Mouse (Mus musculus) olfactory bulb, adult 2 months (tissue): ENCODE data around the gene C130050O18Rik. TPM values are rescaled to one million over a fixed set of nuclear protein-coding genes. Genes with fewer than 3 reads are reported as not detected.
A peak's percentile ranks its signal among the peaks of the same experiment; 100 is the strongest.

Experiments
- H3K27ac ChIP-seq: fragments of 200-500 bp; 2 replicates; pipeline ENCODE4 v1.5.1; 2012; ENCODE audit warnings: low read depth, low read length; ENCODE audit not compliant: insufficient read depth
- H3K4me1 ChIP-seq: fragments of 200-500 bp; 2 replicates; pipeline ENCODE4 v1.6.1; 2012; ENCODE audit warnings: low read length; ENCODE audit not compliant: control insufficient read depth, insufficient read depth
- H3K4me3 ChIP-seq: fragments of 200-500 bp; 2 replicates; pipeline ENCODE4 v1.5.1; 2012; ENCODE audit warnings: mild to moderate bottlenecking, low read depth, low read length, moderate library complexity; ENCODE audit not compliant: insufficient read depth
- CTCF ChIP-seq: fragments of 200-500 bp; IDR thresholded peaks from 2 replicates; pipeline ENCODE4 v1.5.1; 2012; ENCODE audit warnings: low read depth, mild to moderate bottlenecking, low read length, moderate library complexity; ENCODE audit not compliant: insufficient read depth
- POLR2A ChIP-seq: fragments of 200-500 bp; IDR thresholded peaks from 2 replicates; pipeline ENCODE4 v1.6.1; 2012; ENCODE audit warnings: mild to moderate bottlenecking, low read depth, low read length, moderate library complexity; ENCODE audit not compliant: insufficient read depth
- WGBS: fragments of 180-500 bp; shearing (Covaris S2); methylation state at CpG from one replicate; pipeline ENCODE4 v1.1.7; 2018; 5-methylcytosine and 5-hydroxymethylcytosine counted together
- polyA plus RNA-seq: library from polyadenylated mRNA; stranded (reverse); fragments of >200 nt; gene quantifications from 2 replicates; pipeline ENCODE4 v1.2.4, GENCODE M21; 2012; ENCODE audit warnings: low replicate concordance; ENCODE audit not compliant: missing spikeins, insufficient read depth, insufficient read length

C130050O18Rik gene
- polyA plus RNA-seq, 1 experiment, result not detected

DNA sequence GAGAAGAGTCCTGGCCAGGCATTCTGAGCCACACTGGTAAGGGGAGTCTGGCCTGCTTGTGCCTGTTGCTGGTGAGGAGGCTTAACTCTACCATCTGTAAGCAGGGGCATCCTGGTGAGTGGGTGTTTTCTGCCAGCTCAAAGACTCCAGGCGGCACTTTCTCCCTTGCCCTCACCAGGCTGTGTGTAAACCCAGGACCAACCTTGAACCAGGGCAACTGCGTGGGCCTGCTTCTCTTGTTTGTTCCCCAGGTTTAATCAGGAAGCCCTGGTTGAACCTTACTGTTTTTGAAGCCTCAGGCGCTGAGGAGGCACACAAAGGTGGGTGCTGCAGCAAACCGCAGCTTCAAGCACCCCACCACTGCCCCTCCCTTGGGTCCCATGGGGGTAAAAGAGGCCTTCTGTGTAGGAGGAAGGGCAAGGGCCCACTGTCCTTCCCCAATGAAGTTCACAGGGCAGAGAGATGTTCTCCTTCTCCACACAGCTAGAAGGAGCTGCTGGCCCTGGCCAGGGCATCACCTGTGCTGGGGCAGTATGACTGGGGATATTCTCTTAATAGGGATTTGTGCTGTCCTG, 37.1 kb upstream of the C130050O18Rik start:
- Histone ChIP-seq H3K4me1 (peaks cover 34% of the 10 kb centered on the region), H3K4me3 (no peak overlapping the region), H3K27ac (no peak overlapping the region)
- 78% methylated on average over 4 of the region's 4 CpGs for WGBS
- no peak for TF ChIP-seq CTCF
- TF ChIP-seq POLR2A, result no peak

GRCm38 (mm10) chr5:139368638-139369320, 36.3 kb upstream of the C130050O18Rik start:
- Histone ChIP-seq H3K4me3 (no peak overlapping the region), H3K4me1 (peaks cover 34% of the 10 kb centered on the region), H3K27ac (no peak overlapping the region)
- 82% methylated on average over 11 of the region's 11 CpGs for WGBS
- TF ChIP-seq CTCF, result no peak
- TF ChIP-seq POLR2A, result no peak

DNA sequence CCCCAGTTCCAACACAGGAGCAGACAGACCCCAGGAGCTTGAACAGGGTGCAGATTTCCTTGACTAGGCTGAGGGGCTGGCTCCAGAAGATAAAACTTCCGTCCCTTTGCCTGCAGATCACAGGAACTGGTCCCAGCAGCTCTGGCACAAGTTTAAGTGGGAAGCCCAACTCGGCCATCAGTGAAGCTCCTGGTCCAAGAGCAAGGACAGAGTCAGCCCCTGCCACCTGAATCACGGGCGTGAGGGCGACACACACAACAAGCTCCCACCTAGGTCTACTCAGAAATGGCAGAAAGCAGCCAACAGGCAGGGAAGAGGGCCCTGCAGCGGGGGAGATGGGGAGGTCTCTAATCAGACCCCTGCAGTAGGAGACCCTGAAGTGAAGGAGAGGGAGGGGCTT, 34.7 kb upstream of the C130050O18Rik start:
- no peak overlapping the region for H3K4me3 ChIP-seq
- 89% methylated on average over 6 of the region's 6 CpGs for WGBS
- no peak for TF ChIP-seq POLR2A
- no peak for TF ChIP-seq CTCF
- H3K27ac ChIP-seq, result no peak overlapping the region
- H3K4me1 ChIP-seq, result peaks cover 22% of the 10 kb centered on the region

- H3K4me3 ChIP-seq, result no peak overlapping the region
- H3K4me1 ChIP-seq, result peaks cover 21% of the 10 kb centered on the region
- TF ChIP-seq CTCF (no peak), POLR2A (no peak)
Observed at GRCm38 (mm10) chr5:139371118-139371517, 34.0 kb upstream of the C130050O18Rik start.

DNA sequence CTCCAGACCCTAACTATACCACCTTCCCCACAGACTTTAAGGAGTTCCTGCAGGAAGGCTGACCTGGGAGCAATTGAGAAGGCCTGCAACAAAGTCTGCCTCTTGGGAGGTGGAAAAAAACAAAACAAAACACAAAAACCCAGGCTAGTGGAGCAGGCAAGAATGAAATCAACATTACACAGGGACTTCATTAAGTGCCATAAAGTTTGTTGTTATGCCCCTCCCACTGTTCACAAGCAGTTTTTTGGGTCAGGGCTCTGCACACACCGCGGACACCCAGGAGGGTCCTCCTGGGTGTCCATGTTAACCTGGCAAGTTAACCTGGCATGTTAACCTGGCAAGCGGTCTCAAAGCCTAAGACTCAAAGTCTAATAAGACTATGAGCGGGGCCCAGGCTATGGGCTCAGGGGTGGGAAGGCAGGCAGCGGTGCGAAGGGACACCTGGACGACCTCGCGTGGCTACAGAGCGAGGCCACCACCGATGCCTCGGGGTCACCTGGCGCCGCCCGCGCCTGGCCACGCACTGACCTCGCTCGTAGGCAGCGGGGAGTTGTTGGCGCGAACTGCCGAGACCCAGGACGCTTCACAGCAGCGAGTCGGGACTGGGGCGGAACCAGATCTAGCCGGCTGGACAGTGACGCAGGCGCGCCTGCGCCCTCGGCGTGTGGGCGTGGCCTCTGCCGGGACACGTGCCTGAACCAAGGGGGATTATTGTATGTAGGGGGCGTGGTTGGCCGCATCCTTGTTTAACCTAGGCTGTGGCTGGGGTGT, 33.3 kb upstream of the C130050O18Rik start:
- TF ChIP-seq CTCF (0 out of 2 replicates have a peak, but pooled peaks have one; percentile 31), POLR2A (peak; percentile 41; the same call in 1 of the 2 replicates)
- Histone ChIP-seq H3K4me1 (peaks cover 21% of the 10 kb centered on the region), H3K27ac (peak overlapping the region; percentile 47; the same call in 1 of the 2 replicates), H3K4me3 (peak overlapping the region; percentile 60)
- WGBS, result 3% methylated on average over 39 of the region's 39 CpGs

More at GRCm38 (mm10) chr5:139371118-139371517, 34.0 kb upstream of the C130050O18Rik start:
- no peak overlapping the region for H3K27ac ChIP-seq
- WGBS, result 59% methylated on average over 5 of the region's 5 CpGs

DNA sequence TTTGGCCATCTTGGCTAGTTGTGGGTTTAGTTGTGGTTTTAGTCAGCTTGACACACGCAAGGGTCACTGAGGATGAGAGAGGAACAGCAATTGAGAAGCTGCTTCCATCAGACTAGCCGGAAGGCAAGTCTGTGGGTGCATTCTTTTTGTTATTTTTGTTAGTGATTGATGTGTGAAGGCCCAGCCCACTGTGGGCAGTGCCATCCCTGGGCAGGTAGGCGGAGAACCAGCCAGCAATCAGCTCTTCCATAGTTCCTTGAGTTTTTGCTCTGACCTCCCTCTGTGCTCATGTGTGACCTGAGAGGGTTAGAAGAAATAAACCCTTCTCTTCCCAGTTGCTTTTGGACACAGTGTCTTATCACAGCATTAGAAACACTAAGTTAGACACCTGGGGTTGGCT, 32.0 kb upstream of the C130050O18Rik start:
- WGBS, result 94% methylated on average over 3 of the region's 3 CpGs
- Histone ChIP-seq H3K4me1 (peaks cover 26% of the 10 kb centered on the region), H3K27ac (no peak overlapping the region), H3K4me3 (no peak overlapping the region)
- TF ChIP-seq CTCF (no peak), POLR2A (no peak)

DNA sequence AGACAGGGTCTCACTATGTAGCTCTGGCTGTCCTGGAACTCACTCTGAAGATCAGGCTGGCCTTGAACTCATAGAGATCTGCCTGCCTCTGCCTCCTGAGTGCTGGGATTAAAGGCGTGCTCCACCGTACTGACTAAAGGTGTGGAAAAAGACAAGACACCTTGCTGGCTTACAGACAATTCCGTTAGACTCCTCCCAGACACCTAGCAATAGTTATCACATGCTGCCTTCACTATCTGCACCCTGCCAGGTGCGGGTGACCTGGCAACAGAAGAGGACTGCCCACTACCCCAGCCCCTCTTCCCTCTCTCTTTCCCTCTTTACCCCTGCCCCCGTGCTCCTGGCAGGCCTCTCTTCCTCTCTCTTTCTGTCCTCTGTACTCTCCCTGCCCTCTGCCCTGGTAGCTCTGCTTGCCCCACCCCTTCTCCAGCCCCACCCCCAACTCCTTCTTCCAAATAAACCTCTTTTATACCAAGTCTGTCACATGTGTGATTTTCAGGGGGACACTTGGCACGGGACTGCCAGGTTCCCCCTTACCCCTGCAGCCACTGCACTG, 31.1 kb upstream of the C130050O18Rik start:
- Histone ChIP-seq H3K4me3 (no peak overlapping the region), H3K27ac (no peak overlapping the region), H3K4me1 (peaks cover 29% of the 10 kb centered on the region)
- 84% methylated on average over 6 of the region's 6 CpGs for WGBS
- TF ChIP-seq CTCF, result no peak
- TF ChIP-seq POLR2A, result no peak

- 85% methylated on average over 2 of the region's 2 CpGs for WGBS
- TF ChIP-seq POLR2A (no peak), CTCF (no peak)
- Histone ChIP-seq H3K27ac (no peak overlapping the region), H3K4me1 (peaks cover 34% of the 10 kb centered on the region), H3K4me3 (no peak overlapping the region)
Observed at GRCm38 (mm10) chr5:139374841-139375240, 30.2 kb upstream of the C130050O18Rik start.
